Mouse (Mus musculus): ENCODE results near the gene Gnao1. TPM values are rescaled to one million over a fixed set of nuclear protein-coding genes. Genes with fewer than 3 reads are reported as not detected.

The Gnao1 gene
- polyA plus RNA-seq, 1 experiment = not detected

GRCm38 (mm10) chr8:93940542-93941423 is 131.0 kb downstream of the Gnao1 start:
- H3K27ac ChIP-seq (ENCODE audit: insufficient read depth, low read depth, low read length) = no peak overlapping the region

GRCm38 (mm10) chr8:93941636-93942054 is 131.9 kb downstream of the Gnao1 start:
- WGBS = 64% methylated on average over 4 of the region's 4 CpGs
- no peak for TF ChIP-seq POLR2A (IDR thresholded peaks at IDR 0.05; ENCODE audit: insufficient read depth, low read depth, low read length)
- no peak for TF ChIP-seq CTCF (IDR thresholded peaks at IDR 0.05; ENCODE audit: insufficient read depth, low read depth, low read length)
- no peak overlapping the region for H3K27ac ChIP-seq (ENCODE audit: insufficient read depth, low read depth, low read length)
- H3K4me3 ChIP-seq (ENCODE audit: insufficient read depth, low read depth, low read length) = no peak overlapping the region
- peaks cover 26% of the 10 kb centered on the region for H3K4me1 ChIP-seq (ENCODE audit: control insufficient read depth, insufficient read depth, low read length)

More at GRCm38 (mm10) chr8:93940542-93941423, 131.0 kb downstream of the Gnao1 start:
- 52% methylated on average over 11 of the region's 11 CpGs for WGBS
- Histone ChIP-seq H3K4me3 (ENCODE audit: insufficient read depth, low read depth, low read length) (no peak overlapping the region), H3K4me1 (ENCODE audit: control insufficient read depth, insufficient read depth, low read length) (peaks cover 25% of the 10 kb centered on the region)
- TF ChIP-seq CTCF (IDR thresholded peaks at IDR 0.05; ENCODE audit: insufficient read depth, low read depth, low read length) (no peak), POLR2A (IDR thresholded peaks at IDR 0.05; ENCODE audit: insufficient read depth, low read depth, low read length) (no peak)

- H3K4me1 ChIP-seq (ENCODE audit: control insufficient read depth, insufficient read depth, low read length) = peaks cover 14% of the 10 kb centered on the region
- no peak overlapping the region for H3K4me3 ChIP-seq (ENCODE audit: insufficient read depth, low read depth, low read length)
- WGBS = 59% methylated on average over 4 of the region's 4 CpGs
- no peak for TF ChIP-seq CTCF (IDR thresholded peaks at IDR 0.05; ENCODE audit: insufficient read depth, low read depth, low read length)
- TF ChIP-seq POLR2A (IDR thresholded peaks at IDR 0.05; ENCODE audit: insufficient read depth, low read depth, low read length) = no peak
- no peak overlapping the region for H3K27ac ChIP-seq (ENCODE audit: insufficient read depth, low read depth, low read length)
Measured at GRCm38 (mm10) chr8:93945781-93946180, 136.0 kb downstream of the Gnao1 start.

- TF ChIP-seq POLR2A (IDR thresholded peaks at IDR 0.05; ENCODE audit: insufficient read depth, low read depth, low read length) (no peak), CTCF (IDR thresholded peaks at IDR 0.05; ENCODE audit: insufficient read depth, low read depth, low read length) (no peak)
- Histone ChIP-seq H3K27ac (ENCODE audit: insufficient read depth, low read depth, low read length) (no peak overlapping the region), H3K4me1 (ENCODE audit: control insufficient read depth, insufficient read depth, low read length) (peaks cover 11% of the 10 kb centered on the region), H3K4me3 (ENCODE audit: insufficient read depth, low read depth, low read length) (no peak overlapping the region)
- 94% methylated on average over 1 of the region's 1 CpGs for WGBS
Measured at GRCm38 (mm10) chr8:93946397-93946796, 136.6 kb downstream of the Gnao1 start.

- Histone ChIP-seq H3K4me3 (ENCODE audit: insufficient read depth, low read depth, low read length) (no peak overlapping the region), H3K4me1 (ENCODE audit: control insufficient read depth, insufficient read depth, low read length) (peaks cover 5% of the 10 kb centered on the region; the same call in 1 of the 2 replicates), H3K27ac (ENCODE audit: insufficient read depth, low read depth, low read length) (no peak overlapping the region)
- TF ChIP-seq POLR2A (IDR thresholded peaks at IDR 0.05; ENCODE audit: insufficient read depth, low read depth, low read length) = no peak
- no peak for TF ChIP-seq CTCF (IDR thresholded peaks at IDR 0.05; ENCODE audit: insufficient read depth, low read depth, low read length)
- 82% methylated on average over 14 of the region's 14 CpGs for WGBS
Measured at GRCm38 (mm10) chr8:93950133-93950532, 140.4 kb downstream of the Gnao1 start.

GRCm38 (mm10) chr8:93952511-93952910 is 142.7 kb downstream of the Gnao1 start:
- Histone ChIP-seq H3K27ac (ENCODE audit: insufficient read depth, low read depth, low read length) (no peak overlapping the region), H3K4me3 (ENCODE audit: insufficient read depth, low read depth, low read length) (no peak overlapping the region), H3K4me1 (ENCODE audit: control insufficient read depth, insufficient read depth, low read length) (no peaks in the 10 kb centered on the region)
- 71% methylated on average over 9 of the region's 9 CpGs for WGBS
- TF ChIP-seq POLR2A (IDR thresholded peaks at IDR 0.05; ENCODE audit: insufficient read depth, low read depth, low read length) = no peak
- no peak for TF ChIP-seq CTCF (IDR thresholded peaks at IDR 0.05; ENCODE audit: insufficient read depth, low read depth, low read length)

GRCm38 (mm10) chr8:93958402-93958801 is 148.6 kb downstream of the Gnao1 start:
- Histone ChIP-seq H3K4me1 (ENCODE audit: control insufficient read depth, insufficient read depth, low read length) (peaks cover 5% of the 10 kb centered on the region; the same call in 1 of the 2 replicates), H3K4me3 (ENCODE audit: insufficient read depth, low read depth, low read length) (no peak overlapping the region), H3K27ac (ENCODE audit: insufficient read depth, low read depth, low read length) (no peak overlapping the region)
- 63% methylated on average over 9 of the region's 9 CpGs for WGBS
- TF ChIP-seq CTCF (IDR thresholded peaks at IDR 0.05; ENCODE audit: insufficient read depth, low read depth, low read length) (no peak), POLR2A (IDR thresholded peaks at IDR 0.05; ENCODE audit: insufficient read depth, low read depth, low read length) (no peak)

GRCm38 (mm10) chr8:93960909-93961308 is 151.1 kb downstream of the Gnao1 start:
- 74% methylated on average over 6 of the region's 6 CpGs for WGBS
- peaks cover 5% of the 10 kb centered on the region; the same call in 1 of the 2 replicates for H3K4me1 ChIP-seq (ENCODE audit: control insufficient read depth, insufficient read depth, low read length)
- H3K4me3 ChIP-seq (ENCODE audit: insufficient read depth, low read depth, low read length) = no peak overlapping the region
- no peak for TF ChIP-seq POLR2A (IDR thresholded peaks at IDR 0.05; ENCODE audit: insufficient read depth, low read depth, low read length)
- TF ChIP-seq CTCF (IDR thresholded peaks at IDR 0.05; ENCODE audit: insufficient read depth, low read depth, low read length) = no peak
- no peak overlapping the region for H3K27ac ChIP-seq (ENCODE audit: insufficient read depth, low read depth, low read length)

GRCm38 (mm10) chr8:93968293-93968692 is 158.5 kb downstream of the Gnao1 start:
- no peak for TF ChIP-seq CTCF (IDR thresholded peaks at IDR 0.05; ENCODE audit: insufficient read depth, low read depth, low read length)
- no peak for TF ChIP-seq POLR2A (IDR thresholded peaks at IDR 0.05; ENCODE audit: insufficient read depth, low read depth, low read length)
- WGBS = 78% methylated on average over 6 of the region's 6 CpGs

More at GRCm38 (mm10) chr8:93968293-93968692, 158.5 kb downstream of the Gnao1 start:
- no peak overlapping the region for H3K27ac ChIP-seq (ENCODE audit: insufficient read depth, low read depth, low read length)
- no peak overlapping the region for H3K4me3 ChIP-seq (ENCODE audit: insufficient read depth, low read depth, low read length)
- H3K4me1 ChIP-seq (ENCODE audit: control insufficient read depth, insufficient read depth, low read length) = peaks cover 1% of the 10 kb centered on the region

Data from olfactory bulb, adult 2 months (tissue).